Mouse (Mus musculus): ENCODE measurements around the gene AI661453.

DNA sequence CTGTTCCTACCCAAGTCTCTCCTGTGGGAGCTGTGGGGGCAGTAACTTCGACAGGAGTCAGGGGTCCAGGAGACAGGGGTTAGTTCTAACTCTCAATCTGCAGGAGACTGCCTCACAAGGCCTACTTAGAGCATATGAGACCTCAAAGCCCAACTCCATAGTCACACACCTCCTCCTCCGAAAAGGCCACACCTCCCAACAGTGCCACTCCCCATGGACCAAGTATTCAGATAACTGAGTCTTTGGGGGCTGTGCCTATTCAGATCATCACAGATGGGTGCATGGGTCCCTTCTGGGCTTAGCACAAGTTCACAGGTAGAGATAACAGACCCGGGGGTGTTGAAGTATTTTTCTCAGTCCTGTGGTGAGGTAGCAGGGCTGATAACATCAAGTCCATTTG is 25.3 kb downstream of the AI661453 start:
- TF ChIP-seq GATA1 (IDR thresholded peaks at IDR 0.05; ENCODE audit: low read length) (no peak), TAL1 (IDR thresholded peaks at IDR 0.05; ENCODE audit: low read length) (no peak)
